ENCODE assay signal across 12 mouse cellular contexts in the genomic region with DNA sequence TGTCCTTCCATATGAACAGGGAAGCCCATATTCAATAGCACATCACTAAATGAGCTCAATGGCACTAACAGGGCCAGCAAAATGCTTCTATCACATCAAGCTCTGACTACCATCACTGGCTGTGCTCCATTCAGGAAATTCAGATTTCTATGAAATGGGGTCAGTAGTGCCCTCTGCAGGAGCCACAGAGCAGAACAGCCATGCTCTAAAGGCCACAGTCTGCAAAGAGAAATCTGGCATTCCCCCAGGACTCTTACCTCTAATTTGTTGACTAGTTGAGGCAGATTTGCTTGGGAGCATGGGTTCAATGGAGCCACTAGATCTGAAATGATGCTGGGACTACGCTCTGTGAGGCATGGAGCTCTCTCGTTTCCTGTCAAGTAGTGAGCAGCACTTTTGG.
DNase-seq lines count a peak whose midpoint lies in the region; ATAC-seq and TF ChIP-seq lines count a peak whose summit lies in the region.
"Had no signal": no experiment of that assay in that cellular context is flagged by ENCODE, and none has a peak within 500 bp of the region (broad histone marks: within the 10 kb centered on the region; RNA-seq: fewer than 3 reads in every experiment).

No protein-coding gene starts in this region.

- in situ Hi-C loops in ES-E14 (cut with MboI; ENCODE audit: low sequenced_read_pairs in 2 of 2, unreplicated experiment in 2 of 2) = no loop called here

- no peaks in the 10 kb centered on the region for H3K9me3 ChIP-seq in hindbrain, embryonic 11.5 days (ENCODE audit: control insufficient read depth, low read length)
- H3K9me3 ChIP-seq in hindbrain, embryonic 10.5 days = no peaks in the 10 kb centered on the region
- H3K9me3 ChIP-seq in lung, embryonic 14.5 days (ENCODE audit: low read depth, low read length) = no peaks in the 10 kb centered on the region
- H3K9me3 ChIP-seq in ES-E14 (ENCODE audit: control insufficient read depth, insufficient read depth, low read depth, low read length) = no peaks in the 10 kb centered on the region
- H3K9me3 ChIP-seq: forebrain, embryonic 10.5 days; midbrain, embryonic 12.5 days; neural tube, embryonic 13.5 days had no signal

- H3K9ac ChIP-seq in hindbrain, embryonic 11.5 days (ENCODE audit: low read depth, low read length) = no peak overlapping the region
- H3K9ac ChIP-seq in lung, embryonic 14.5 days = no peak overlapping the region
- no peak overlapping the region for H3K9ac ChIP-seq in ES-E14 (ENCODE audit: insufficient read depth, low read depth, low read length, poor library complexity, severe bottlenecking)
- H3K9ac ChIP-seq: midbrain, embryonic 12.5 days; neural tube, embryonic 13.5 days had no signal

- peak; percentile 2 for DNase-seq in hindbrain, embryonic 11.5 days (ENCODE audit: low spot score)
- DNase-seq in hindbrain, embryonic 10.5 days (ENCODE audit: low spot score) = no peak
- DNase-seq in lung, embryonic 14.5 days = peak; percentile 14
- DNase-seq in lung, postnatal 14 days = no peak
- DNase-seq in ES-E14 (ENCODE audit: low read depth, low spot score) = peak; percentile 8
- peak; percentile 29 for DNase-seq in brain, adult 2 months (ENCODE audit: low read depth, low spot score)
- DNase-seq in urinary bladder, adult 2 months (ENCODE audit: low spot score) = no peak
- DNase-seq: gastrocnemius, postnatal 10 days; lung, adult 18-20 months had no signal

- no peak overlapping the region for H3K4me2 ChIP-seq in hindbrain, embryonic 11.5 days (replicated peaks; ENCODE audit: low read depth, low read length)
- H3K4me2 ChIP-seq in lung, embryonic 14.5 days = no peak overlapping the region
- H3K4me2 ChIP-seq: midbrain, embryonic 12.5 days; neural tube, embryonic 13.5 days had no signal

- H3K27ac ChIP-seq in hindbrain, embryonic 11.5 days (ENCODE audit: low read depth, low read length) = no peak overlapping the region
- H3K27ac ChIP-seq in hindbrain, embryonic 10.5 days = no peak overlapping the region
- H3K27ac ChIP-seq in lung, embryonic 14.5 days (ENCODE audit: low read depth) = no peak overlapping the region
- H3K27ac ChIP-seq in ES-E14 (ENCODE audit: insufficient read depth, low read depth, low read length, poor library complexity, severe bottlenecking) = no peak overlapping the region
- H3K27ac ChIP-seq: forebrain, embryonic 10.5 days; midbrain, embryonic 12.5 days; neural tube, embryonic 13.5 days had no signal

- H3K4me3 ChIP-seq in hindbrain, embryonic 11.5 days (ENCODE audit: low read depth, low read length) = no peak overlapping the region
- H3K4me3 ChIP-seq in hindbrain, embryonic 10.5 days = no peak overlapping the region
- no peak overlapping the region for H3K4me3 ChIP-seq in lung, embryonic 14.5 days (ENCODE audit: low read depth, low read length)
- H3K4me3 ChIP-seq in ES-E14 (ENCODE audit: insufficient read depth in 1 of 2, low read depth in 1 of 2, low read length in 2 of 2, poor library complexity in 1 of 2, severe bottlenecking in 1 of 2) = no peak overlapping the region
- H3K4me3 ChIP-seq: forebrain, embryonic 10.5 days; midbrain, embryonic 12.5 days; neural tube, embryonic 13.5 days had no signal

- no peaks in the 10 kb centered on the region for H3K4me1 ChIP-seq in hindbrain, embryonic 11.5 days (replicated peaks; ENCODE audit: control insufficient read depth, insufficient read depth, low read length)
- H3K4me1 ChIP-seq in hindbrain, embryonic 10.5 days (replicated peaks) = no peaks in the 10 kb centered on the region
- no peaks in the 10 kb centered on the region for H3K4me1 ChIP-seq in lung, embryonic 14.5 days (ENCODE audit: insufficient read depth)
- H3K4me1 ChIP-seq in ES-E14 (ENCODE audit: control insufficient read depth in 2 of 2, insufficient read depth in 2 of 2, low read length in 2 of 2, poor library complexity in 1 of 2) = 0 out of 4 replicates have a peak, but pooled peaks cover 0 to 2% of the 10 kb centered on the region in 2 experiments
- H3K4me1 ChIP-seq: forebrain, embryonic 10.5 days; midbrain, embryonic 12.5 days; neural tube, embryonic 13.5 days had no signal

- 0 out of 2 replicates have a peak, but pooled peaks have one; percentile 13 for TF ChIP-seq CTCF in lung, embryonic 14.5 days (IDR thresholded peaks at IDR 0.05; ENCODE audit: low read depth)

- H3K27me3 ChIP-seq in hindbrain, embryonic 11.5 days (ENCODE audit: control insufficient read depth, insufficient read depth, low read length) = no peaks in the 10 kb centered on the region
- no peaks in the 10 kb centered on the region for H3K27me3 ChIP-seq in hindbrain, embryonic 10.5 days (ENCODE audit: insufficient read depth, poor library complexity, severe bottlenecking)
- H3K27me3 ChIP-seq in lung, embryonic 14.5 days (ENCODE audit: insufficient read depth, low read length) = no peaks in the 10 kb centered on the region
- H3K27me3 ChIP-seq: midbrain, embryonic 12.5 days; neural tube, embryonic 13.5 days had no signal

- no peak for ATAC-seq in hindbrain, embryonic 11.5 days (ENCODE audit: low FRiP score)
- ATAC-seq in lung, embryonic 14.5 days (ENCODE audit: insufficient read depth) = no peak

- no peaks in the 10 kb centered on the region for H3K36me3 ChIP-seq in hindbrain, embryonic 11.5 days (ENCODE audit: control insufficient read depth, insufficient read depth, low read length)
- H3K36me3 ChIP-seq in hindbrain, embryonic 10.5 days = no peaks in the 10 kb centered on the region
- H3K36me3 ChIP-seq in lung, embryonic 14.5 days (ENCODE audit: insufficient read depth) = no peaks in the 10 kb centered on the region
- H3K36me3 ChIP-seq in ES-E14 (ENCODE audit: control insufficient read depth, insufficient read depth, low read length, poor library complexity, severe bottlenecking) = no peaks in the 10 kb centered on the region
- H3K36me3 ChIP-seq: forebrain, embryonic 10.5 days; midbrain, embryonic 12.5 days; neural tube, embryonic 13.5 days had no signal

- 81% methylated on average over 2 of the region's 2 CpGs for WGBS in hindbrain, embryonic 11.5 days
- 86% methylated on average over 2 of the region's 2 CpGs for WGBS in hindbrain, embryonic 10.5 days
- 77% methylated on average over 2 of the region's 2 CpGs for WGBS in lung, embryonic 14.5 days

TF ChIP-seq in ES-E14, 5 proteins besides CTCF, POLR2A, EP300 and RAD21:
- TF ChIP-seq HCFC1 (IDR thresholded peaks at IDR 0.05; ENCODE audit: borderline replicate concordance, insufficient read depth, low read length) = no peak
- TF ChIP-seq ZNF384 (IDR thresholded peaks at IDR 0.05; ENCODE audit: low read depth, low read length) = no peak
- TF ChIP-seq MAFK (IDR thresholded peaks at IDR 0.05; ENCODE audit: insufficient read depth, low read depth, low read length) = no peak
- no peak for TF ChIP-seq ZC3H11A (IDR thresholded peaks at IDR 0.05; ENCODE audit: borderline replicate concordance, low read depth, low read length)
- no peak for TF ChIP-seq CHD2 (IDR thresholded peaks at IDR 0.05; ENCODE audit: low read depth, low read length)

Comparison
In these comparisons a context has a peak if more than half of its experiments do, and no peak if none do; other contexts are left out.
1. DNase-seq: peak in hindbrain, embryonic 11.5 days (single experiment), lung, embryonic 14.5 days (single experiment), ES-E14 (single experiment) and brain, adult 2 months (single experiment); none in hindbrain, embryonic 10.5 days (single experiment), lung, postnatal 14 days (single experiment) and urinary bladder, adult 2 months (single experiment).